Mouse (Mus musculus) left cerebral cortex, postnatal 25 days (tissue): ENCODE measurements at regions not wholly inside any gene's neighbourhood (a gene's known extent, or its start where the extent isn't known, plus 50 kb on each side); places are given as distances from the start of the nearest gene placed in this dataset.

ENCODE experiments used
- DNase-seq, 2 experiments: peaks; one replicate each; pipeline ENCODE4 v3.0.0; 2022; ENCODE audit warnings: low spot score in 2 of 2, mixed read lengths in 1 of 2
- intact Hi-C: fragments of 180-260 bp; cut with DNase I; formaldehyde crosslinking; loops from one replicate; pipeline ENCODE4 v1.15.1; 2025

DNA sequence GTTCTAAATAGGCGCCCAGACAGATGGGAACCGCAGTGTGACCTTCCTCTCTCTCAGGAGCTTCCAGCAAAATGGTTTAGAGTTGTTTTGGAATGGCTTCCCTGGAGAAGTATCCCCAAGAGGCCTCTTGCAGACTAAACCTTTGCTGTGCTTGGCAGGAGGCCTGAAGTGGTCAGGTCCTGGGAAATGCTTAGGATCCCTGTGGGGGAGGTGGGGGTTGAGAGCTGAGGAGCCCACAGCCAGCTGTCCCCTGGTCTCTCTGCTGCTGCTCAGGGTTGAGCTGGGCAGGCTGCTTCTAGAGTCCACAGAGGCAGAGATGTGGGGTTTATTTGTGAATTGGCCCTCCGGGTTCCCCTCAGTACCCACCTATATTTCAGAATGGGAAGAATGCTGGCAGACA, 331.3 kb downstream of the Gm826 start:
- intact Hi-C loops = no loop called here
- no peak for DNase-seq

- peak; percentile 12 to 27 for DNase-seq
- intact Hi-C loops = no loop called here
These were observed 333.5 kb downstream of the Gm826 start for GRCm38 (mm10) chr2:160000449-160000848.

GRCm38 (mm10) chr2:159997395-159997794, 336.6 kb downstream of the Gm826 start:
- intact Hi-C loops = no loop called here
- DNase-seq = no peak

- intact Hi-C loops = no loop called here
- DNase-seq = no peak
These were observed 339.5 kb downstream of the Gm826 start for GRCm38 (mm10) chr2:159994490-159994889.

DNA sequence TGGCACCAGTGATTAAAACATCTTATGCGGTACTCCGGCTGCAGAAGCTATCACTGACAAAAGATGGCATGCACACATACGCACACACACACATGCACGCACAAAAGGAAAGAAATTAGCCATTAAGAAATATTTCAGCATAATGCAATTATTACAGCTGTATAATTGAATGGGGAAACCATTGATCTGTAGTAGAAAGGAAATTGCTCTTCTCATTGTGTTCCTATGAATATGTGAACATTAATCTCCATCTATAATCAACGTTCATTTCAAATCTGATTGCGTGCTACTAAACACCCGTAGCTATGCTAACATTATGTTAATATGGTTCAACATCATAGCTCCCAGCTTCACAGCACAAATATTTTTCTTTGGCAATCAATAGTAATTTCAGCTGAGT, 347.2 kb downstream of the Gm826 start:
- DNase-seq = no peak
- intact Hi-C loops = no loop called here

GRCm38 (mm10) chr2:159981694-159982093, 352.3 kb downstream of the Gm826 start:
- intact Hi-C loops = no loop called here

DNA sequence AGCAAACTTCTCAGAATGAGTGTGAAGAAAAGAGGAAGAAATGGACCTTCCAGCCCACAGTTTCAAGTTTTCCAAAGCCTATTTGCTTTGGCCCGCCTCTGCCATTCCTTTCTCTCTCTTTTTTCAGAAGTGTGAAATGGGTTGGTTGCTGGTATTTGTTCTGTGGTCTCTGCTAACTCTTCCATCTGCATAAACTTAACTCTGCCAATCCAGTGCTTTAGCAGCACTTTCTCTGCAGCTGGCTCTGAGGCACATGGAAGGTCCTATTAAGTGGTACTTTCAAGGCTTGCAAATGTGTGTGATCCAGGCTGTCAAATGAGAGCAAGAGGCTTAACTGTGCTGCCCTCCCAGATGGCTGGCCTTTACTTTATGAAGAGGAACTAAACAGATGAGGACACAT, 383.6 kb downstream of the Gm826 start:
- intact Hi-C loops = no loop called here
- peak in 1 of 2 experiments; percentile 3 for DNase-seq

More at GRCm38 (mm10) chr2:159981694-159982093, 352.3 kb downstream of the Gm826 start:
- DNase-seq = no peak

DNA sequence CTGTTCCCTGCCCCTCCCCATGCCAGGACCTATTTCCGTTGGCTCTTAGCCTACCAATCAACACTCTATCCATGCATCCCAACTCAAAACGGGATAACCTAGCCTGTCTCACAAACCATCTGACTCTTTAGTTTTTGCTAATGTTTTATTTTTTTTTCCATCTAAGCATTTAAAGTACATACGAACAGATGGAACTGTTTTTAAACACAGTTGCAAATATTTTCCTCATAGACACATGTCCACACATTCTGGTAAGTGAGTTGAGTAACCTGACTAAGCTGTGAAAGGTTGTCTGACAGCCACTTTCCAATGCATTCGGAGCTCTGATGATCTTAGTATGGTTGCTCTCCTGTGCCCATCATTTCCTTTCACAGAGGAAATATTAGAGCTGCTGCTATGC, 384.9 kb downstream of the Gm826 start:
- intact Hi-C loops = no loop called here
- DNase-seq = no peak

GRCm38 (mm10) chr2:159930744-159931143, 403.2 kb downstream of the Gm826 start:
- intact Hi-C loops = no loop called here
- peak in 1 of 2 experiments; percentile 59 for DNase-seq

DNA sequence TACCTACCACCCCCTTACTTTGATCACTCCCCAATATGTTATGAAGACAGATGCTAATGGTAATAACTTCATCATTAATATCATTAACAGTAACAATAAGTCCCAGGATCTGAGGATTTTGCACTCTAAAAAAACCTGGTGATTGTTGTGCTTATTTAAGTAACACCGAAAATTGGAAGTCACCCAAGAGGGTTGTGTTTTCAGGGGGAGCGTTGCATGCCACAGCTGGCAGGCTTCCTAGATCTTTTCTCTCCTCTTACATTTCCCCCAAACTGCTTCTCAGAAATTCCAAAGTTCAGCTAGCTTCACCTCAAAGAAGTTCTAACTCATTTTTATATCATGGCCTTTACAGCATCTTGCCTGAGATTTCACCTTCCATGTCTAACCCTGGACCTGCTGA, 444.3 kb downstream of the Gm826 start:
- DNase-seq = no peak
- intact Hi-C loops = no loop called here

DNA sequence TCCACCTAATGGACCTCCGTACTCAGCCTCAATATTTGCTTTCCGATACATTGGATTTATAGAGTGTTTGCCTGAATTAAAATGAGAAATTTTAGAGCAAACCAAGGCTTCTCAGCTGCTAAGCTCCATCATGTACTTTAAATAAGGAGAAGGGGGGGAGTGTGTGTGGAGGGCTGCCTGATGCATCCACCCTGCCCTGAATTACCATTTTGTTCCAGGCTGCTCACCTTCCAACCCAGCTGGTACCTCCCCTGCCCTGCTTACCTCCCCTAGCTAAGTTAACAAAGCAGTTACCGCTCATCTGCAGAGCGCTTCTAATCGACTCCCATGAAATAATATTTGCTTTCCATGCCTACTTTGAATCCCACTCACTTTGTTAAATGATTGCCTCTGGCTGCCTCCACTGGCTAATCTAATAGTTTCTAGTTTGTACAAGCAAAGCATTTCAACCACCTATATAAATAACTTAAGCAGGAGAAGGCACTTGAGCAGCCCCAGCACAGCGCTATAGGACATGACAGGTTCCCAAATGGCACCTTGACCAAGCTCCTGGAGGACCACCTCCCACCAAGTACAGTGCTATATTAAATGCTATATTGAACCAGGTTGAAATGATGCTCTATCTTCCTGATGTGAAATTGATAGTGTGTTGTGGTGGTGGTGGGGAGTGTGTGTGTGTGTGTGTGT, 449.0 kb downstream of the Gm826 start:
- intact Hi-C loops = no loop called here
- no peak for DNase-seq

DNA sequence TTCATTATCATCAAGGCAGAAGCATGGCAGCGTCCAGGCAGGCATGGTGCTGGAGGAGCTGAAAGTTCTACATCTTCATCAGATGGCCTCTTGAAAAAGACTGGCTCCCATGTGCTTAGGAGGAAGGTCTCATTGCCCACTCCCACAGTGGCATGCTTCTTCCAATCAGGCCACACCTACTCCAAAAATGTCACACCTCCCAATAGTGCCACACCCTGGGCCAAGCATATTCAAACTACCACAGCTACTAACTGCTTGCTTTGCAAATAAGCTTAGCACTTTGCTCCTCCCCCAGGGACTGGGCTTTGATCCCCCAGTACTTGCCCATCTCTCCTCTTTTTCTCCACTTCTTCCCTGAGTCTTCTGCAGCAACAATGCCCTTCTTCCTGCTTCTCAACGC, 467.0 kb downstream of the Gm826 start:
- DNase-seq = no peak
- intact Hi-C loops = no loop called here

DNA sequence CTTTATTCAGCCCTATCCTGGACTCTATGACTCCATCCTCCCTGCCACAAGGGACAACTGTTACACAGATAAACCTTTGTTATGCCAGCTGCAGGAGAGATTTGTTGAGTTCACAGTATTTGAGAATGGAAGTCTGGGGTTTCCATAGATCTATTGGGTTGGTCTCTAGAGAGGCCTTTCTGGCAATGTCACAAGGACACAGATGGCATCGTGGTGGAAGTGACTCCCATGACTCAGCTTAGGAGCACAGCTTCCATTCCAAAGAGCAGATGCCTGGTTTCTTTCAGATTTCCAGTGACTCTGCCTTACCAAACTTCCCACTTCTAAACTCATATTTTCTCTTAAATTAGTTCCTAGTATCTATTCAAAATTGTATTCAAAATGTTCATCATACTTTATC, 467.6 kb downstream of the Gm826 start:
- intact Hi-C loops = no loop called here

DNA sequence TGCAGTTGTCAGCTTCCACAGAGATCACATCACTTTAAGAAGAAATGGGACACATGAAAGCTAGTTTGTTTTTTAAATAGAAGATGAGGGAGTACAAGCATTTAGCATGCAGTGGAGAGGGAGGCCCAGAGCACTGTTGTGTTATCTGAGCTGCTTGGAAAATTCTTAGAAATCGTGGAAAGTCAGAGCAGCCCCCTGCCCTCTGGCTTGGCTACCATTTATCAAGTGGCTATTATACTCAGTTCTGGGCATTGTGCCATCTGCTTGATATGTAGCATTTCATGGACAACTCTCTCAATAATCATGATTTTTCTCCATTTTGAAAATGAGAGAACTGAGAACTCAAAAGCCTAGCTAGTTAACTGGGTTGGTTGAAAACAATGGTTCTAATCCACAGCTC, 470.8 kb downstream of the Gm826 start:
- DNase-seq = no peak
- intact Hi-C loops = no loop called here

More for the DNA sequence above, 467.6 kb downstream of the Gm826 start:
- DNase-seq = peak in 1 of 2 experiments; percentile 47

- no peak for DNase-seq
- intact Hi-C loops = no loop called here
These were observed 479.9 kb downstream of the Gm826 start for GRCm38 (mm10) chr2:159853891-159854665.

DNA sequence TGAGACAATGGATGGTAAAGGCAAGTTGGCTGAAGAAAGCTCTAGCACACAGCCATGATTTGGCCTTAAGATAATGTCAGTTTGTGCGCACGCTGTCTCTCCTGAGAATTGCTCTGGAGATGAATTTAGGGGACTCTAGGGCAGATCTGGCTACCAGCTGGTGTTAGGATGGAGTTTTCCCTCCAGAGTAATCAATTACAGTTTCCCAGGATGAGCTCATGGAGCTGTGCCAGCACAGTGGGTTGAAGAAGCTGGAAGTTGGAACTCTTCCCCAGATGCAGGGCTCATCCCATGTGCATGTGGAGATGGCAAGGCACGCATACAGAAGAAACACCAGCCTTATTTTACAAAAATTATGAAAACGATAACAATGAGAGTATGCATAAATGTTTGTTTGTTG, 481.0 kb downstream of the Gm826 start:
- intact Hi-C loops = no loop called here
- DNase-seq = no peak

- intact Hi-C loops = no loop called here
- DNase-seq = no peak
These were observed 501.4 kb downstream of the Gm826 start for GRCm38 (mm10) chr2:159832488-159833113.

GRCm38 (mm10) chr2:159826417-159826816, 507.5 kb downstream of the Gm826 start:
- intact Hi-C loops = no loop called here
- DNase-seq = no peak

DNA sequence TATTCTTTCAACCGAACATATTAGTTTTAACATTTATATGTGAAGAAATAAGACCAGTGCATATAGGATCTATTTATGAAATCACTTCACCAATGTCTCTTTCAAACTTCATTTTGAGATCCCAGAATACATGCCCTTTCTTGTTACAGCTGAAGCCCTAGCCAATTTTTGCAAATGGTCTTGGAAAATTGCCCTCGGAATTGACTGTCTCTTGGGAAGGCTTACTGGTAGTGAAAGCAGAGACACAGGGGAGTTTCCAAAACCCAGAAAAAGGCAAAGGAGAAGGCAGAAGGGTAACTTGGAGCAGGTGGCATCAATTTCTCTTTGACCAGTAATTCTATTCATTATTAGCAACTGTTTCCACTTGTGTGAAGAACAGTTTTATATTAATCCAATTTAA, 515.4 kb downstream of the Gm826 start:
- DNase-seq = no peak
- intact Hi-C loops = no loop called here

GRCm38 (mm10) chr2:159816344-159816743, 517.6 kb downstream of the Gm826 start:
- intact Hi-C loops = no loop called here
- DNase-seq = no peak
